Mouse (Mus musculus) liver, adult (tissue): ENCODE results near the gene Mthfd2l.

Source experiments
- GATA4 ChIP-seq: IDR thresholded peaks from 2 replicates; pipeline ENCODE4 v1.6.1; 2014; ENCODE audit warnings: mild to moderate bottlenecking, low read length; ENCODE audit not compliant: insufficient replicate concordance

Gene Mthfd2l

DNA sequence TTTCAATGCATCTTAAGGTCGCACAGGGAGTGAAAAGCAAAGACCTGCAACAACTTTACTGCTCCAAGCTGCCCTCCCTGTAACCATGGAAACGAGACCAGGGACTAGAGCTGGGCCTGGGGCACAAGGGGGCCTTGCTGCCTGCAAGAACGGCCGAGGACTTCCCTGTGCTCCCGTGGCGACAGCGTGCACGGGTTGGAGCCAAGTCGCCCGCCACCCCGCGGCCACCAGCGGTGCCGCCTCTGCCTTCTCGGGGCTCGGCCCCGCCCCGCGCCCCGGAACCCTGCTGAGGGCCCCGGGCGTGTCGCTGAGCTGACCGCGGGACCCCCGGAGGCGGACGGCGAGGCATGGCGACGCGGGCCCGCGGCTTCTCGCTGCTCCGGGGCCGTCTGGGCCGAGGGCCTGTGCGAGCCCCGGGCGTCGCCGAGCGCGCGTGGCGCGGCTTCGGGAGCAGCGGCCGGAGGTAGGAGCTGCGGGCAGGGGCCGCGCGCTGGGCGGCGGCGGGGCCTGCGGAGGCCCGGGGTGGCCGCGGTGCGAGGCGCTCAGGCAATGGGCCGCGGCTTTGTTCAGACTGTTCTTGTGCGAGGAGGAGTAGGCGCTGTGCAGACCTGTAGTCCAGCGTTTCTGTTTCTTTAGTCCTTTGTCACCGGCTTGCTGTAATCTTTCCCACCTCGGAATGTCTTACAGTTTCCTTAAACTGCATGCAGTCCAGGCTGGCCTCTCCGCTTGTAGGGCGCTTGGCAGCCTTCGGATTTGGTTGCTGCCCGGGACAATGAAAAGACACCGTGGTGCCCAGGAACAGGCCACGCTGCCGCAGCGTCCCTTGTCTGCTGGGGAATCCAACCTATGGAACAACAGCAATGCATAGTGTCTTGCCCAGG, at the start of gene Mthfd2l:
Mthfd2l (plus strand) TSS at position 147 of the 881 bp plus-strand sequence.
- no peak for TF ChIP-seq GATA4

DNA sequence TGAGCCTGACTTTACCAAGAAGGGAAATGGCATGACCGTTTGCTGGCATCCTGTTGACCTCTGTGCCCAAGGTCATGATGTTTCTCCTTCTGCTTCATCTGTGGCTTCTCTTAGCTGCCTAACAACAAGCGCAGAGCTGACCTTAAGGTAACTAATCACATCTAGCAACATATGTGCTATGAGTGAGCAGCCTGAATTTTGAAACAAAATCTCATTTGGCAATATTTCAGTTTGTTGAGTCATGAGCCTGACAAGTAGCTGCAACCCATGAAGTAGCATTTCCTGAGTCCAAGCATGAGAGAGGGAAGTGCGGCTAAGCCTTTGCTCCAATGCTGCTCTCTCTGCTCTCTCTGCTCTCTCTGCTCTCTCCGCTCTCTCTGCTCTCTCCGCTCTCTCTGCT, 49.2 kb upstream of the Mthfd2l start:
- no peak for TF ChIP-seq GATA4

DNA sequence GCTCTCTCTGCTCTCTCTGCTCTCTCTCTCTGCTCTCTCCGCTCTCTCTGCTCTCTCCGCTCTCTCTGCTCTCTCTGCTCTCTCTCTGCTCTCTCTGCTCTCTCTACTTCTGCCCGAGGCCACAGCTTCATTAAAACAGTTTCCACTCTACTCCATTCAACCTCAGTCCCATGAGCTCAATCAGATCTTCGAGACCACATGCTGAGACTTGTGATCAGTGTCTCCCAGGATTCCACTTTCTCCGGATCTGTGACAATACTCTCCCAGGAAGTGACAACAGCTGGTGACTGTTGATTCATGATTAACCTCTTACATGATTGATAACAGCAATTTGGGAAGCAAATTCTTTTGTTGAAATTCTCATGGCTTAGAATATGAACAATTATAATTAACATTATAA, 48.8 kb upstream of the Mthfd2l start:
- no peak for TF ChIP-seq GATA4

DNA sequence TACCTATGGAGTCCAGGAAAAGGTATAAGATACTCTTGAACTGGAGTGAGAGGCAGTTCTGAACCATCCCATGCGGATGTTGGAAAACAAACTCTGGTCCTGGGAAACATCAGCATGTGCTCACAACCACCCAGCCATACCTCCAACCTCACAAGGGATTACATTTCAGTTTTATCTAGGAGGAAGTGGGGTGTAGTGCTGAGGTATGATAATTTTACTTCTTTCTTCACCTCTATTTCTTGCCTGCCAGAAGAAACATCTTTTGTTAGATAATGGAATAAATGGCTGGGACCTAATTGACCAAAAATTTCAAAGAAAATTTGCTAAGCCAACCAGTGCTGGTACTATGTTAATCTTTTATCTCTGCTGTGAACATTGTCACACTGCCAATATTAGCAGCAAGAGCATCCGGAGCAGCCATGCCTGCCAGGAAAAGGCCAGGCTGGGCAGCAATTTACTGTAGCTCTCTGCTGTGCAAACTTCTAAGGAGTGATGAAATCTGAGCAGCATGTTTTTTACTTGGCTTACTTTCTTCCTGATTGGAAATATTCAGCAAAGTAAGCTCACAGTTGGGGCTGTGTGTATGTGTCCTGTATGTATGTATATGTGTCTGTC, 46.2 kb upstream of the Mthfd2l start:
- TF ChIP-seq GATA4: peak; percentile 74; the same call in 1 of the 2 replicates

DNA sequence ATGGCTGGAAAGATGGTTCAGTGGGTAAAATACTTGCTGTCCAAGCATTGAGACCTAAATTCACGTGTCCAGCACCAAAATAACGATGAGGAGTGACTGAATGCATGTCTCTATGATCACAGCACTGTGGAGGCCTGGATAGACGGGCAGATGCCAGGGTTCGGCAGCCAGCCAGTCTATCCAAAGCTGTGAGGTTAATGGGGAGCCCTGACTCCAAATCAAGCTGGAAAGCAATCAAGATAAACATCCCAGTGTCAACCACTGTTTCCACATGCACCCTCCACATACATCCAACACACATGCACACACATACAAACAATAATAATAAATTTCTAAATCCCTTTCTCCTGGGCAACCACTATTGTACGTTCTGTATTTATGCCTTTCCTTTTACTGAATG, 42.3 kb upstream of the Mthfd2l start:
- no peak for TF ChIP-seq GATA4

DNA sequence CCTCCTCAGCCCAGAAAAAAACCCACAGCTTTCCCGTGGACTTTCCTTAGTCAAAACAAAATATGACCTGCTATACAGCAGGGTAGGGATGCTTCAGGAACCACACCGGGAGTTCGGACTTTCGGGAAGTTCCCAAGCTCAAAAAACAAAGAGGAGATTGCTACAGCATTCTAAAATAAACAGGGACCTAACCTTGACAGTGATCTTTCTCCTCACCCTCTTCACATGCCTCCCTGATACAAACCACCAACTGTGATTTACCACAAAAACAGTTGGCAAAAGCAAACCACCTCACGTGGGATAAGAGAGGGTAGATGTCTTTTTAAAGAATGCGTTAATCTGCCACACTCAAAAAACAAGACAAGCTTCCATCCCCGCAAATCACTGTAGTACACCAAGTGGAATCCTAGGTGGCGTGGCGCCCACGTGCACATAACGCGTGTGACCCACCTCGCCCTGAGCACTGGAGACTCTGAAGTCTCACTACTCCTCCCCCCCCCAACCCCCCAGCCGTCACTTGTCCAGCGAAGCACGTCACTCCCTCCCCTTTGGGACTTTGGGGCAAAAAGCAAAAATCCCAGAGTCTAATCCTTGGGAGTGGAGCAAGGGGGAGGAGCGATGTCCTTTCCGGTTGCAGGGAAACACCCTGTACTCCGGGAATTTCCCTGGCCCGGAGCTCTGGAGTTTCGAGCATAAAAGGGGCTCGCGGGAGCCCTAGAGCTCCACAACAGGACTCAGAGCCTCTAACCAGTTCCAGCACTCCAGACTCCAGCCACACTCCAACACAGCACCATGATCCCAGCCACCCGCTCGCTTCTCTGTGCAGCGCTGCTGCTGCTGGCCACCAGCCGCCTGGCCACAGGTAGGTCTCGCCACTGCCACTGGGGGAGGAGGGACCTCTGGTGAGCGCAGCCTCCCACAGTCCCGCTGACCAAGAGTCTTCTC, 40.1 kb upstream of the Mthfd2l start, which contains the start of gene Cxcl1:
Cxcl1 (plus strand) TSS at position 723 of the 945 bp plus-strand sequence.
- TF ChIP-seq GATA4: no peak

DNA sequence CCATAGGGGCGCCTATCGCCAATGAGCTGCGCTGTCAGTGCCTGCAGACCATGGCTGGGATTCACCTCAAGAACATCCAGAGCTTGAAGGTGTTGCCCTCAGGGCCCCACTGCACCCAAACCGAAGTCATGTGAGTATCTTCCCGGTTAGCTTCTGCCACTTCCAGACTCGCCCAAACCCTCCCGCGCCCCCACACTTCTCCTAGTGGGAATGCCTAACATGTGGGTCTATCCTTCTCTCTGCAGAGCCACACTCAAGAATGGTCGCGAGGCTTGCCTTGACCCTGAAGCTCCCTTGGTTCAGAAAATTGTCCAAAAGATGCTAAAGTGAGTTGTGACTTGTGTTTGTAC, 39.5 kb upstream of the Mthfd2l start:
- TF ChIP-seq GATA4: no peak

DNA sequence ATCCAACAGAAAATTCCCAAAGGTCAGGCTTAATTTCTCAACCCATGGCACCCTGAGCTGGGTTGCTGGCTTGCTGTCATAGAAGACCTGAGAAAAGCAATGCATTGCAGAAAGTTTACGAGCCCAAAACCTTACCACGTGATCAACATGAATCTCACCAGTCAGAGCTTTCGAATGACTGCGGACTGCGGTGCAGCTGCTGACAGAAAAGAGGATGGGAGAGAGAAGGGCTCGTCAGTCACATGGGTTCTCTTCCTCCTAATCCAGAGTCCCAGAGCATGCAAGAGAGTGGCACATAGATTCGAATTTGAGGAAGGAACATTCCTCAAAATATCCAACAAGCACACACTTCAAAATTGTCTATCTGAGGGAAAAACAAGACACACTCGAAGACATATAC, 36.7 kb upstream of the Mthfd2l start:
- TF ChIP-seq GATA4: no peak

DNA sequence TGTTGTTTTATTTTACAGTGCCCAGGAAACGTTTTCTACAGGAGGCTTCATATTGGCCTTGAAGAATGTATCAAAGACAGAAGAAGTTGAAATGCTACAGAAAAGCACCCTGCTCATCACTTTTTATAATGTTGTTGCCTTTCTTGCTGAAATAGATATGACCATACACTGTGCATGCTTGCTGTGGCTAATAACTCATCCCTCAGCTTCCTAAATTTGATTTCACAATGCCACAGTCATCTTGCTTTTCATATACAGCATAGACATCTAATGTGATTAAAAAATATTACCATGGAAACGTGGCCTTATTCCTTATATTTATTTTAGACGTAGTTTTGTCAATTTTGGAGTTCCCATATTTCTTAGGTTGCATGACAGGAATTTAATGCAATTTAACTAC, 33.5 kb upstream of the Mthfd2l start:
- TF ChIP-seq GATA4: no peak

DNA sequence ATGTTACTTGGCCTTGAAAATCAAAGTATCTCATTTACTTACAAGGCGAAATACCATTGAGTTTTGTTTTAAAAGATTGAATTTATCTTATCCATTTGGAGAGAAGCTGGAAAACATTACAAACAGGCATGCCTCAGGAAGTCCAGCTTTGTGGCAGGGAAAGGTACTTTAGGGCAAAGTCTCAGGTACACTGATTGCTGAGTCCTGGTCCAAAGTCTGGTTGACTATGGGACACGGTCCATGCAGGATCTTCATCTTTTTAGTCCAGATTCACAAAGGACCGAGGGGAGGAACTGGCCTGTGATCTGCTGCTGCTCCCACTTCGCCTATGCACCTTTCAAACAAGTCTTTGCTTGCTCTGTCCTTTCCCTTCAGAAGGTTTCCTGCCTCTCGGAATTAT, 31.6 kb upstream of the Mthfd2l start:
- TF ChIP-seq GATA4: no peak

DNA sequence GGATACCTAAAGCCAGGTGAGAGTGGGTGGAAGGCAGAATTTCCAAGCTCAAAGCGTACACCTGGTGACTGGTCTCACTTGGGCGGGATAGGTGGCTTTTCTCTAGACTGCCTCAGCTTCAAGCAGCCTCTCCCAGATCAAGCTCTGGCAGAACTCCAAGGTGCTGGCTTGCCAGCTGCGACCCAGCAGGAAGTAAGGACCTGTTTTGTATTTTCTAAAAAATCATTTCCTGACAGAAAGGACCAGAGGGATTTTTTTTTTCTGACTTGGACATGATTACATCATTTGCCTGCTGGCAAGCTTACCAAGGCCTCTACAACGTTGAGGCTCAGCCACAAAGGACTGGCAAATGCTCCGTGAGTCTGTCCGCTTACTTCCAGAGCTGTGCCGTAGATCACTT, 30.8 kb upstream of the Mthfd2l start:
- no peak for TF ChIP-seq GATA4

DNA sequence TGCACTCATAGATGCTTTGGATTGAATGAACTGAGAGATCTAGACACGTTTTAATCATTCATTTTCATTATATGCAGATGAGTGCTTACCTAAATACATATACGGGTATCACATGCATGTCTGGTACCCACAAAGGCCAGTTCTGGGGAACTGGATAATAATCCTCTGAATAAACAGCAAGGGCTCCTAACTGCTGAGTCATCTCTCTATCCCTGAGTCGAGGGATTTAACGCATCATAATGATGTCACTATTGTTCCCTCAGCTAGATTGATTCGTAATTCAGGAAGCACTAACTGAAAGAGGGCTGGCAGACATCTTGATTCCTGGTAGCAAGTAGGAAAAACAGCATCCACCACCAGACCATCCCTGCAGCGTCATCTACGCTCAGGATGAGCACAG, 30.2 kb upstream of the Mthfd2l start:
- TF ChIP-seq GATA4: no peak

DNA sequence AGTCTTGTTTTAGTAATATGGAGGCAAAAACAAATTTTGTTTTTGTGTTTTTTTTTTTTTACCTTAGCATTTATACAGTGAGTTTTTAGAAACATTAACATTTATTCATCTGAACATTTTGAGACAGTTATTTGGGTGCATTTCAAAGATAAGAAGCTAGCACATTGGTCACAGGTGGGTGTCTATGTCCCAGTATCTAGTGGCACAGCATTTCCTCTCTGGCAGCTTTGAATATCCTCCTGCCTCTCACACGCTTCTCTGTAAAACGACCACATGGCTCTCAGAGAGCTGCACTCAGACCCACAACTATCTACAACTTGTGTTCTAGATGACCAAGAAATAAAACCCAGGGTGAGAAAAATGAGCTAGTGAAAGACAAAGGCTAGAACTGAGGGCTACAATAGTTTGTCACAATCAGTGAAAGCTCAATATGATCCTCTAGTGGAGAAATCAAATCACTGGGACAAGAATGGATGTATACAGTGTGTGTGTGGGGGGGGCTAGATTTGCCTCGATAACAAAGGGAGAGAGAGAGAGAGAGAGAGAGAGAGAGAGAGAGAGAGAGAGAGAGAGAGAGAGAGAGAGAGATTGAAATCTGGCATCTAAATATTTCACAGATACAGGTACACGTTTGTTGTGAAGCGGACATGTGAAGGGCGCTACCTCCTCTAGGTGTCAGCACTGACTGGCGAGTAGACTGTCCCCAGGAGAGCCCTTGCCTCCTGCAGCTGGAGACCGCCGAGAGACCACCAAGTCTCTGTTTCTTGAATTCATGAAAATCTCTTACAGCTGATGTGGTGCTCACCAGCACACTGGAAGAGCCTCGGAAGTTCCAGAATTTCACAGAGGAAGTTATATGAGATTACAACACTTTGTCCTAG, 28.3 kb upstream of the Mthfd2l start:
- no peak for TF ChIP-seq GATA4

DNA sequence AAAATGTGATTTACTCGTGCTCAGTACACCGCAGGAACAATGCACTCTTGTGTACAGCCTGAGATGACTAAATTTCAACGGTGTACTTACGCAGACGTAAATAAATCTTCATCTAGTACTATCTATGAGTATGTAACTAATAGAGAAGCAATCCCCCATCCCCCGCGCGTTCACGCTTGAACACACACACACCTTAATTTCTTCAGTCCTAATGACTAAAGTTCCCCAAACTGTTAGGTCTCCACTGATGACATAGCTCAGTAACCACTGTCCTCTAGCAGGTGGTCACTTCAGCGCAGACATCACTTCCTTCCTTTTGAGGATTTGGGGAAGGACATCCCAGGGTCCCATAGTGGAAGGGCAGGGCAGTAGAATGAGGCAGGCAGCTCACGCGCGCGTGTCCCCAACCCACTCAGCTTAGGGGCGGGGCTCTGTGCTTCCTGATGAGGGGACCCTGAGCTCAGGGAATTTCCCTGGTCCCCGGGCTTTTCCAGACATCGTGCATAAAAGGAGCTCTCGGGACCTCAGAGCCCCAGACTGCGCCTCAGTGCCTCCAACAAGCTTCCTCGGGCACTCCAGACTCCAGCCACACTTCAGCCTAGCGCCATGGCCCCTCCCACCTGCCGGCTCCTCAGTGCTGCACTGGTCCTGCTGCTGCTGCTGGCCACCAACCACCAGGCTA, 27.4 kb upstream of the Mthfd2l start, which contains the start of gene Cxcl2:
Cxcl2 (plus strand) TSS at position 533 of the 682 bp plus-strand sequence.
- TF ChIP-seq GATA4: no peak
